Mouse (Mus musculus) subcutaneous adipose tissue, adult 2 months (tissue): ENCODE measurements around the gene Glb1l. TPM values are rescaled to one million over a fixed set of nuclear protein-coding genes. Genes with fewer than 3 reads are reported as not detected.

Experiments
- polyA plus RNA-seq: library from polyadenylated mRNA; depleted of rRNA; stranded (reverse); fragments of >200 nt; gene quantifications from 2 replicates; pipeline ENCODE4 v1.2.3, GENCODE M21; 2012; ENCODE audit warnings: low replicate concordance; rRNA removed

The Glb1l gene
- 23.9 and 39.1 TPM in 2 replicates for polyA plus RNA-seq

GRCm38 (mm10) chr1:75210136-75211087, at the start of gene Glb1l, which contains the start of gene Stk16:
Gene Glb1l (minus strand): TSS chr1:75210813.
Gene Stk16 (plus strand): TSS chr1:75210838.

GRCm38 (mm10) chr1:75236117-75237050, 25.8 kb upstream of the Glb1l start, which contains the start of gene Dnajb2:
Gene Dnajb2 (plus strand): TSS chr1:75236406.

GRCm38 (mm10) chr1:75231664-75232152, 21.1 kb upstream of the Glb1l start, which contains the start of gene A630095N17Rik:
Gene A630095N17Rik (minus strand): TSS chr1:75232102.

GRCm38 (mm10) chr1:75219531-75219930, 8.9 kb upstream of the Glb1l start, which contains the start of gene Tuba4a:
Gene Tuba4a (minus strand): TSS chr1:75219865.

GRCm38 (mm10) chr1:75191622-75192402, 18.8 kb downstream of the Glb1l start, which contains the start of the genes Ankzf1 and Atg9a:
Gene Ankzf1 (plus strand): TSS chr1:75192151.
Gene Atg9a (minus strand): TSS chr1:75192196.

GRCm38 (mm10) chr1:75180105-75180590, 30.5 kb downstream of the Glb1l start, which contains the start of gene Abcb6:
Gene Abcb6 (minus strand): TSS chr1:75180392.

GRCm38 (mm10) chr1:75168472-75169464, 41.8 kb downstream of the Glb1l start, which contains the start of gene Zfand2b:
Gene Zfand2b (plus strand): TSS chr1:75168646.

Other genes starting within 250 kb of the Glb1l start
- 3.5 and 6.6 TPM in 2 replicates for gene Nhej1, start 85.6 kb downstream of the Glb1l start, polyA plus RNA-seq
- 0.43 and 1.3 TPM in 2 replicates for gene Slc23a3, start 76.9 kb downstream of the Glb1l start, polyA plus RNA-seq
- 47.3 and 55.4 TPM in 2 replicates for gene Cnppd1, start 68.1 kb downstream of the Glb1l start, polyA plus RNA-seq
- gene Retreg2, start 68.0 kb downstream of the Glb1l start, polyA plus RNA-seq, result 100 and 133 TPM in 2 replicates
- gene Zfand2b, start 42.2 kb downstream of the Glb1l start, polyA plus RNA-seq, result 65.1 and 66.9 TPM in 2 replicates
- gene Abcb6, start 30.4 kb downstream of the Glb1l start, polyA plus RNA-seq, result 32.2 and 39.4 TPM in 2 replicates
- 18.2 and 25.3 TPM in 2 replicates for gene Ankzf1, start 18.7 kb downstream of the Glb1l start, polyA plus RNA-seq
- gene Atg9a, start 18.6 kb downstream of the Glb1l start, polyA plus RNA-seq, result 62.4 and 75.2 TPM in 2 replicates
- gene Stk16, start within 50 bp of the Glb1l start, polyA plus RNA-seq, result 186 and 199 TPM in 2 replicates
- 15.5 and 34.7 TPM in 2 replicates for gene Tuba4a, start 9.1 kb upstream of the Glb1l start, polyA plus RNA-seq
- not detected in 2 replicates for gene A630095N17Rik, start 21.3 kb upstream of the Glb1l start, polyA plus RNA-seq
- 42.8 TPM in 2 replicates for gene Dnajb2, start 25.6 kb upstream of the Glb1l start, polyA plus RNA-seq
- gene Ptprn, start 53.7 kb upstream of the Glb1l start, polyA plus RNA-seq, result 0.04 TPM in 2 replicates
- not detected in 2 replicates for gene Resp18, start 67.6 kb upstream of the Glb1l start, polyA plus RNA-seq
- 152 and 178 TPM in 2 replicates for gene Dnpep, start 107.2 kb upstream of the Glb1l start, polyA plus RNA-seq
- gene Des, start 149.5 kb upstream of the Glb1l start, polyA plus RNA-seq, result 47.0 and 310 TPM in 2 replicates
- gene Speg, start 164.5 kb upstream of the Glb1l start, polyA plus RNA-seq, result 20.5 and 125 TPM in 2 replicates
- gene Gmppa, start 225.1 kb upstream of the Glb1l start, polyA plus RNA-seq, result 134 and 167 TPM in 2 replicates
- gene Asic4, start 239.6 kb upstream of the Glb1l start, polyA plus RNA-seq, result 0.09 and 0.51 TPM in 2 replicates